Mouse (Mus musculus) gastrocnemius, postnatal 14 days (tissue): ENCODE results near the gene Kdm2a. TPM values are rescaled to one million over a fixed set of nuclear protein-coding genes. Genes with fewer than 3 reads are reported as not detected.
"Not testable (repeated sequence)": the region's sequence is repeated elsewhere in the genome, so short reads cannot be mapped to it uniquely, and the experiment has no call there.

ENCODE experiments used
- DNase-seq: peaks from one replicate; pipeline ENCODE4 v3.0.0; 2021; ENCODE audit warnings: mixed read lengths
- intact Hi-C: fragments of 180-260 bp; cut with DNase I; formaldehyde crosslinking; loops from one replicate; pipeline ENCODE4 v1.15.1; 2025; ENCODE audit warnings: low total_unique reads
- total RNA-seq, 2 experiments: library from RNA; stranded (reverse); gene quantifications; 2 replicates each; pipeline ENCODE4 v1.2.3; 2021

Gene Kdm2a
- total RNA-seq, 2 experiments from 2014 or later: 27.7 to 29.0 TPM

DNA sequence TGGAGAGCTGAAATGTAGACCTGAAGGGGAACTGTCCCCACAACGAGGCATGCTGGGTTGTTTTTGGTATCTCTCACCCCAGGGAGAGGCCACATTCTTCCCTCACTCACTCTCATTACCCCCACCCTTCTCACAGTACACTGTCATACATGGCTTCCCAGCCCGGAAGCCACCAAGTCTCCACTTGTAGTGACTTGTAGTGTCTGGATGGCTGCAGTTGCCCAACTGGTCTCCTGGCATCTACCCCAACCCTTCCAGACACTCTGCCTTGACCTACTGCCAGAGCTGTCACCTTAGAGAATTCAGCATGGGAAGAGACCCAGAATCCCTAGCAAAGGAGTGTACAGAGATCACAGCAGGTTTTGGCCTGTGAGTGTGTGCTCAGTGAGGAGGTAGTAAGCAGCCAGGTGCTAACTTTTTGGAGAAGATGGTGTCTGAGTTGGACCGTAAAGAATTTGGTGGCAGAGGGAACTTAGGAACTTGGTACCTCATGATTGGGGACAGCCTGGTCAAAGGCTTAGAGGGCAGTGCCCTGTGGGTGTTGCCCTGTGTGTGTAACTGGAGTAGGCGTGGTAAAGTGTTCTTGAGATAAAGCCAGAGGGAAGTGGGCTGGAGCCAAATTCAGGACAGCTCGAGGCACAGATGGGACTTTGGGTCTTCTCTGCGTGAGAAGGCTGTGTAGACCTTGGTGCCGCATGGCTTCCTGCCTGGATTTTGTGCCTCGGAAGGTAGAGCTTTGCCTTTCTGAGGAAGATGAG is 22.2 kb upstream of the Kdm2a start:
- DNase-seq: no peak
- intact Hi-C loops: no loop called here

DNA sequence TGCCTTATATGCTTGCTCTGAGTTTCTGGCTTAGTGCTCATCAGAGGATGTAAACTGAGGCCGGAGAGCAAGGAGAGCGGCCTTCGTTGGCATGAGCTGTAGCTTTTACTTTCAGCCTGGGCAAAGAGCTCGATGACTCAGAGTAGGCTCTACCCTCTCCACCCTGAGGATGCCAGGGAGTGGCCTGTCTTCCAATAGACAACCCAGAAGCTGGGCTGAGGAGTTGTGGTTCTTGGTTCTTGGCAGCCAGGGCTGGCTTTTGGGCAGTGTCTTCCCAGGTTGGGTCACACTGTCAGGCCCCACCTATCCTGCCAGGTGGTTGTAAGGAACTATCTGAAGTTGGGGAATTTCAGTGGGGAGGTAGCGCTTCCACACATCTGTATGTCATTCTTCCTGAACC is 21.6 kb upstream of the Kdm2a start:
- intact Hi-C loops: loop anchor here (10.0 kb wide), 2 partner anchors 75 to 155 kb away; partner anchors contain the start of gene Ssh3
- DNase-seq: no peak

DNA sequence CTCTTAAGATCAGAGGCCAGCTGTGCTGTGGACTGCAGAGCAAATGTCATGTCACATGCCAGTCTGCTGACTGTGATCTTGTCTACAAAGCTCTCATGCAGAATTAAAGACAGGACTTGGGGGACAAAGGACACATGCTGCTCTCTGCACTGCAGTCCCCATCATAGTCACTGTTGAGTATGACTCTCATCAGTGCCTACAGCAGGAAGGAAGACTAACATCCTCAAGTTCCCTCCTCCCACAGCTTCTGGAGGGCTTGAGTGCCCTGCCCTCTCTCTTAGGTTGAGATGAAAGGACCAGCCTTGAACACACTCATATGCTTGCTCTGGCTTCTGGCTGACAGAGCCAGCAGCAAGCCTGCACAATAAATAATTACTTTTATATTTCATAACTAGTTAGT is 19.6 kb upstream of the Kdm2a start:
- DNase-seq: no peak
- intact Hi-C loops: loop anchor here (10.0 kb wide), 2 partner anchors 73 to 153 kb away; partner anchors contain the start of gene Ssh3

DNA sequence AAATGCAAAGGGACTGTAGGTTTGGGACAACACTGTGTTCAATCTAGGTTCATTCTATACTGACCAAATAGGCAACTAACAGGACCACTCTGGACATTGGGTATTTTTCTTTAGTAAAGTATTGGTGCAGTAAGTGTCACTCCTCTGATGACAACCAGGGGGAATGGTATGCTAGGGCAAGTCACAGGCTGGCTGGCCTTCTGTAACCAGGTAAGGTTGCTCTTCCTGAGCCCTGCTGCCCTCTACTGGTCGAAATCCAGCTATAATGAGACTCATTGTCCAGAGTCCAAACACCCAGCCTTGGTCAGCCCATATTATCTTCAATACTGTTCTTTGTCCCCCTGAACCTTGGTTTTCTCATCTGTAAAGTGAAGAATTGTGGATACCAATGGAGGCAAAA is 19.1 kb upstream of the Kdm2a start:
- peak; percentile 66 for DNase-seq
- intact Hi-C loops: loop anchor here (10.0 kb wide), 2 partner anchors 72 to 152 kb away; partner anchors contain the start of gene Ssh3

DNA sequence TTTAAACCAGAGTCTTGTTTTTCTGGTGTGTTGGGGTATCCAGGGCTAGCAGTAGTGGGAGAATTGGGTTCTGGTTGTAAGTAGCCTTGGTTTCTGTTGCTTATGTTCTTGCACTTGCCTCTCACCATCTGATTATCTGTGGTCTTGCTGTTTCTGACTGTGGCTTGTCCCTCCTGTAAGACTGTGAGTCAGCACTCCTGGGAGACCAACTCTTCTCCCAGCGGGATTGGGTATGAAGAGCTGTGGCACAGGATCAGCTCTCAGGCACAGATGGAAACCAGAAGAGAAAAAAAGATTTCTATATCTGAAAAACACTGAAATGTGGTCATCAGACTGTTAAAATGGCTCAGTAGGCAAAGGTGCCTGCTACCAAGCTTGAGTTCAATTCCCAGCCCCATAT is 16.5 kb upstream of the Kdm2a start:
- intact Hi-C loops: loop anchor here (10.0 kb wide), 2 partner anchors 70 to 150 kb away; partner anchors contain the start of gene Ssh3
- DNase-seq: no peak

DNA sequence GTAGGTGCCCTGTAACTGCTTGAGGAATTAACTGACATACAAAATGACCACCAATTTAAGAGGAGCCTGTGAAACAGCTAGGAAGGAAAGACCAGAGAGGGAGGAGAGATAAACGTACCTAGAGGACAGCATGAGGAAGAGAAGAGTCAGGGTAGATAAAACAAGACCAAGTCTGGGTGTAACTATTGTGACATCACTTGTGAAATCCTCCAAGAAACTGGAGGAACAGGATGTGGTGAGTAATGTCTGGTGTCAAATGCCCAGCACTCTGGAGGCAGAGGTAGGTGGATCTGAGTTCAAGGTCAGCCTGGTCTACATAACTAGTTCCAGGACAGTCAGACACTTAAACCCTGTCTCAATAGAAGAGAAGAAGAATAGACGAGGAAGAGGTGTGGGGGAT is 11.0 kb upstream of the Kdm2a start:
- no peak for DNase-seq
- intact Hi-C loops: no loop called here

DNA sequence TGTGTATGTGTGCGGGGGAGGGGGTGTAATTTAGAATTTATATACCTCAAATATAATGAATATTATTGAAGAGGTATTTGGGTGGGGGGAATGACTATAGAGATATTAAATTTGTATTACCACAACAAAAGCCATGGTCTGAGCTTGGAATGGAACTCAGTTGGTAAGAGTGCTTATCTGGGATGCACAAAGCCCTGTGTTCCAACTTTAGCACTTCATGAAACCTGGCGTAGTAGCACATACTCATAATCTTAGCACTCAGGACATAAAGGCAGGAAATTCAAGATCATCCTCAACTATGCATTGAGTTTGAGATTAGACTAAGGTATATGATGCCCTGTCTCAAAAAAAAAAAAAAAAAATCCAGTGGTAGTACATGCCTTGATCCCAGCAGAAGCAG is 6.8 kb upstream of the Kdm2a start:
- intact Hi-C loops: no loop called here
- no peak for DNase-seq

DNA sequence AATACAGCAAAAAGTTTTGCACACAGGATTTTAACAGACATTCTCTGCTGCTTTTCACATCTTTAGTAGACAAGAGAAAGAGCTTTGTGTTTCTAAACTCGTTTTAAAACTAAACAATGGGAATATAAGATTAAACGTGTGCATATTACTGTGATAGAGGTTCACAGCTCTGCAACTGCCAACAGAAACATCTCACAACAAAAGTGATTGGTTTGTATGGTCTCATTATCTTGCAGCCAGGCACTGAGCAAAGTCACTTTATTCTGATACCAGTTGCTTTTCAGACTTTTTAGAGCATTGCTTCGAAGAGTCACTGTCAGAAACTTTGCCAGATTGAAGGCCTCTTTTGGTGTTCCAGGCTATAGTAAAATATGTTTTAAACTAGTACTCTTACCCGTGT is 874 bp upstream of the Kdm2a start:
- DNase-seq: no peak
- intact Hi-C loops: no loop called here

DNA sequence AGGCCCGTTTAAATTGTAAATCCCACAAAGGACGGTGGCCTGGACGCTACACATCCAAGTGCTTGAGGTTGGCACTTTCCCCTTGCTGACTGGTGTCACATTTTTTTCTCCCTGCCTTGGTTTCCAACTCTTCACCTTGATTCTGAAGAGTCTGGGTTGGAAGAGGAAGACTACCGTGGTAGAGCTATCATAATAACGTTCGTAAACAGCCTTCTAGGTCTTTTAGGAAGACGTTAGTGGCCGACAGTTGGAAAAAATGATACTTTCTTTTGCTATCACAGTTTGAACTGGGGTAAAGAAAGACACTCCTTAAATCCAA is 504 bp upstream of the Kdm2a start:
- DNase-seq: no peak
- intact Hi-C loops: no loop called here

DNA sequence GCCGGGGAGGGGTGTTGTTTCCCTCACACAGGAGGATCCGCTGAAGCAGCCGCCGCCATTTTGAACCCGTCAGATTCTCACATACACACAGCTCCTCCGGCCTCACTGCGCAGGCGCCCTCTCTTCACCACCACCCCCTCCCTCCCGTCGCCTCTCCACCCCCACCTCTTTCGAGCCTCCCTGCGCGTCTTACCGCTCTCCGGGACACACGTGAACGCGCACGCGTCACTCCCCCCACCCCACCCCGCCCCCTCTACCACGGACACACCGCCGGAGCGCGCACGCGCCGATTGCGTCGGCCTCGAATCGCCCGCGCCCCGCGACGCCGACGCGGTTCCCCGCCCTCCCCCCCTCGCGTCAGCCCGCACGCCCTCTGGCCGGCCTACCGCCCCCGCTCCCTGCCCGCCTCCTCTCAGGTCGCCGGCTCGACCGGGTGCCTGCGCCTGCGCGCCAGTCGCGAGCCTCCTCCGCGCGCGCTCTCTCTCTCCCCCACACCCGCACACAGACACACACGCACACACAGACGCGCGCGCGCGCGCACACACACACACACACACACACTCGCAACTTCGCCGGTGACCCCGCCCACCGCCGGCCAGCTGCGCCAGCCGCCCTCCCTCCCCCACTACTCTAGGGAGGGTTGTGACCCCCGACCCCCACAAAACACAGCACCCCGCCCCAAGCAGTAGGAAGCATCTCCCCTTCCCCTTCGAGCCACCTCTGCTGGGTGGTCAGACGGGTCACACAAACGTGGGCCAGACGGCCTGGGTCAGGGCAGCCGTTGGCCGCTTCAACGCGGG is 887 bp downstream of the Kdm2a start:
- DNase-seq: peak; percentile 98
- intact Hi-C loops: no loop called here

DNA sequence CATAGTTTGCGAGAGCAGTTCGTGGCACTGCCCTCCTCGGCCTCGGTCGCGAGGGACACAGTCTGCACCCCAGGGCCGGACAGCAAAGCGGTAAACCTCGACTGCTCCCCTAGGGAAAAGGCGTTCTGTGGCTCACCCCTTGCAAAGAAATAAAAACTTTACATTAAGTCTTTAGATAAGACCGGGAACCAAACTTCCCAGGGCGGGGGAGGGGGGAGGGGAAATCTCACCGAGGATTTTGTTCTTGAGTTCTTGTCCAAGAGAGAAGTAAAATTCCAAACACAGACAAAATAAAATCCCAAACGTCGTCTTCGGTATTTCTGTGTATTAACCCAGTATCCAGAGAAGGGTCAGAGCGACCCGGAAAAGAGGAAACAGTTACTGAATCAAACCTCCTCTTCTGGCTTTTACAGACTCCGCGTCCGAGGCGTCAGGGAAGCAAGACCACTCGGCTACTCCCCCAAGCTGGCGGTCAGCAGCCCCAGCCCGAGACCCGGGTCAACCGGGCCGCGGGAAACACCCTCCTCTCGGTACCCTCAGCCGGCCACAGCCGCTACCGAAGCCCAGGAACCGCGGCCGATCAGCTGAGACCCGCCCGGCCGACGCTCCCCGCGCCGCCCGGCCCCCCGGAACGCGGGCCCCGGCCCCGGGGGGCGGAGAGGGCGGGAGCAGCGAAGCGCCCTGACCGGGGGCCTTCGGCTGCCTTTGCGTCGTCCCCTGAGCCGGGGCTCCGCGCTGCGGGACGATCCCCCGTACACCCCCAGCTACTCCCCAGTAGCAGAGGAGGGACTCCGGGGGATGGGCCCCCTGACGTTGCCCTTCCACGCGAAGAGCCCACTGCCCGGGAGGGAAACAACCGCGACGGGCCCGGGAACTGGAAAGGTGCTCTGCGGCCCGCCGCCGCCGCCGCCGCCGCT is 1.7 kb downstream of the Kdm2a start:
- intact Hi-C loops: no loop called here
- DNase-seq: peak; percentile 31

DNA sequence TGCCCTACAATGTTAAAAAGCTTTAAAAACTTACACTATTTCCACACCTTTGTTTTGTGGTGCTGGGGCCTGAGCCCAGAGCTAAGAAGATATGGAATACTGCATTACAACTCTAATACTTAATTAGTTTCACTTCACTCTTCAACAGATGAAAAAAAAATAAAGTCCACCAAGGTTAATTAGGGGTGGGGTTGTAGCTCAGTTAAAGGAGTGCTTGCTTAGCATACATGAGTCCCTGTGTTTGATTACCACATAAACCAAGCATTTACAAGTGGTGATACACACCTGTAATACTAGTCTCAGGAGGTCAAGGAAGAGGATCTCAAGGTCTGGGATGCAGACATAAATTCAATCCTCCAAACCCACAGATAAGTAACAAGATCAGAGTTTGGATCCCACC is 10.8 kb downstream of the Kdm2a start:
- intact Hi-C loops: no loop called here
- DNase-seq: no peak

DNA sequence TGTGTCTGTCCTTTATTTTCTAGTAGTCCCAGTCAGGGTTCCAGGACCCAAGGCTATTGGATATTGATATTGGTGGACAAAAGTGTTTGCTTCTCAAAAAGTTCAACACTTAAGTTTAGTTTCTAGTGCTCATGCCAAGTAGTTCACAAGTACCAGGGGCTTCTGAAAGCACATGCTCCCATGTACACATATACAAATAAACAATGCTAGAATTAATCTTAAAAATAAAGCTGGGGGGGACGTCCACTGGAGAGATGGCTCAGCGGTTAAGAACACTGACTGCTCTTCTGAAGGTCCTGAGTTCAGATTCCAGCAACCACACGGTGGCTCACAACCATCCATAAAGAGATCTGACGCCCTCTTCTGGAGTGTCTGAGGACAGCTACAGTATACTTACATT is 13.1 kb downstream of the Kdm2a start:
- intact Hi-C loops: no loop called here
- no peak for DNase-seq

DNA sequence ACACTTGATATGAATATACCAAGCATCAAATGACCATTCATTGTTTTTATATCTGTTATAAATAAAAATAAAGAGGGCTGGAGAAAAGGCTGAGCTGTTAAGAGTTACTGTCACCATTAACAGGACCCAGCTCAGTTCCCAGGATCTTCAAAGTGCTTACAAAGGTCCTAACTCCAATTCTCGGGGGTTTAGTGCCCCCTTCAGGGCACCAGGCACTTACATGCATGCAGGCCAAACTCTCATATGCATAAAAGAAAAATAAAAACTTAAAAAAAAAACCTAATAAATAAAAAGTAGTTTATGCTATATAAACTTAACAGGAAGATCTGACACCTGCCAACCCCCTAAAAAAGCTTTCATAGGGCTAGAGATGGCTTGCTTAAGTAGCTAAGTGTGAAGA is 13.8 kb downstream of the Kdm2a start:
- intact Hi-C loops: no loop called here
- DNase-seq: no peak

DNA sequence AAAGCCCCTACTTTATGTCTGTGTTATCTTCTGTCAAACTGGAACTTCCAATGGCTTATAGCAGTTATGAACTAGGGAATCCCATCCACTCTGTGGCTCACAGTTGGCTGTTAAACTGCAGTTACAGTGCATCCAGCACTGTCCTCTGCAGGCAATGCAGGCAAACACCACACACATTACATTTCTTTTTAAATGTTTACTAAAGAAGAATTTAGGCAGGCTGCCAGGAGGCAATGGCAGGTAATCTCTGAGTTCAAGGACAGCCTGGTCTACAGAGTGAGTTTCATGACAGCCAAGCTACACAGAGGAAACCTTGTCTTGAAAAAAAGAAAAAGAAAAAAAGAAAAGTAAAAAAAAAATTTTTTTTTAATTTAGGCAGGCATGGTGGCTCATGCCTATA is 14.8 kb downstream of the Kdm2a start:
- intact Hi-C loops: no loop called here

DNA sequence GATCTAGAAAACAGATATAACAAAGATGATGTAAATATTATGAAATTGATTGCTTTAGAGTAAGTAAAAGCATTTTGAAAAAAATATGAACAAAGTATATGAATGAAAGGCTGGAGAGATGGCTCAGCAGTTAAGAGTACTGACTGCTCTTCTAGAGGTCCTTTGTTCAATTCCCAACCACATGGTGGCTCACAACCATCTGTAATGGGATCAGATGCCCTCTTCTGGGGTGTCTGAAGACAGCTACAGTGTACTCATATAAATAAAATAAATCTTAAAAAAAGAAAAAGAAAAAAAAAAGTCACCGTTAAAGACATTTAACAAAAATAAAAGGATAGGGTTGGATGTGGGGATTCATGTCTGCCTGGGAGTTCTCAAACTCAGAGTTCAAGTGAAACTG is 15.8 kb downstream of the Kdm2a start:
- intact Hi-C loops, DNase-seq: not testable (repeated sequence)

More for the DNA sequence above, 14.8 kb downstream of the Kdm2a start:
- no peak for DNase-seq

DNA sequence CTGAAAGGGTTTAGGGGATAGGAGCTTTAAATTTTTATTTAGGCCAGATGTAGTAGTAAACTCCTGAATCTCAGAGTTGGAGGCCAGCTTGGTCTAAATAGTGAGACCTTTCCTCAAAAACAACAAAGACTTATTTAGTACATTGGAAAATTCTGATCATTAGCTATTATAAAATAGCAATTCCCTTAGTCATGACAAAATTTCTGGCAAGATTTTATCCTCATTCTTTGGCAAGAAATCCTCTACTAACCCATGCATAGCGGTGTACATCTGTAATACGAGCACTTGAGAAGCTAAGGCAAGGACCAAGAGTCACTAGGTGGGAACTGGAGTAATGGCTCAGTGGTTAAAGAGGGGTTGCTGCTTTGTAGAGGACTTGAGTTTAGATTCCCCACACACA is 27.4 kb downstream of the Kdm2a start:
- DNase-seq: no peak
- intact Hi-C loops: no loop called here

DNA sequence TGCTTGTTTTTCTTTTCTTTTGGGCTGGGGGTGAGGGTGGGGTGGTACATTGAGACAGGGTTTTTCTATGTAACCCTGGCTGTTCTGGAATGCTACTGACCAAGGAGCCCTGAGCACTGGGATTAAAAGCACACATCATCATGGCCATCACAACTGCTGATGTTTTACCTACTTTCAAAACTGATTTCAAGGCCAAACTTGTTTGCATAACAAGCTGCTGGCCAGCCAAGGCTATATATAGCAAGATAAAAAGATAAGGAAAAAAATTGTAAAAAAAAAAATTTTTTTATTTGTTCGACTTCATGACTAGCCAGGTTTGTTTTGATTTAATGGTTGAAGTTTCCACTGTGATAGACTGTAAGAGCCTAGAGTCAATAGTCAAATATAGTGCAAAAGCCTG is 27.8 kb downstream of the Kdm2a start:
- DNase-seq: no peak
- intact Hi-C loops: no loop called here

DNA sequence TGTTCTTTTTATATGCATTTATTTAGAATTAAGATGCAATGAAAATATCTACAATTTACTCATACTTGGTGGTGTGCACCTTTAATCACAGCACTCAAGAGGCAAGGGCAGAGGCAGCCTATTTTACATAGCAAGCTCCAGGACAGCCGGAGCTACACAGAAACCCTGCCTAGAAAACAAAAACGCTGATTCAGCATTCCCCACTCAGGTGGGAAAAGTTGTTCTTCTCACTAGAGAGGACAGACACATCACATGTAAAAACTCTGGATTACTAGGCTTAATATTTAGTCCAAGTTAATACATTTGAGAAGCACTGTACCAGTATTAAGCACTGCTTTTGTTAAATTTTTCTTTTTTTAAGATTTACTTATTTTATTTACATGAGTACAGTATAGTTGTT is 48.6 kb downstream of the Kdm2a start:
- intact Hi-C loops: loop anchor here (10.0 kb wide), 1 partner anchor 65 kb away; no protein-coding TSS in a partner anchor
- no peak for DNase-seq

DNA sequence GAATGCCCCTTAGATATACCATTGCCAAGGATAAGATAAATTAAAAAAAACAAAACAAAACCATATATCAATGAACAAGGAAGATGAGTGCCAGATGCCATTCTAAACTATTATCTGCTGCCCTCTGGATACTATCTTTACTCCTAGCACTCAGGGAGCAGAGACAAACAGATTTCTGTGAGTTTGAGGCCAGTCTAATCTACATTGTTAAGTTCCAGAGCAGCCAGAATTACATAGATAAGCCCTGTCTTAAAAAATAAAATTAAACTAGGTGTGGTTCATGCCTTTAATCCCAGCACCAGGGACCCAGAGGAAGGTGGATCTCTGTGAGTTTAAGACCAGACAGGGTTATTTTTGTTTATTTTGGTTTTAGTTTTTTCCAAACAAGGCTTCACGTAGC is 51.6 kb downstream of the Kdm2a start:
- no peak for DNase-seq
- intact Hi-C loops: loop anchor here (10.0 kb wide), 1 partner anchor 68 kb away; no protein-coding TSS in a partner anchor
